Mouse (Mus musculus) B cell, adult 2 months (primary cell): ENCODE results near the gene Calhm1.
"Not testable (repeated sequence)": the region's sequence is repeated elsewhere in the genome, so short reads cannot be mapped to it uniquely, and the experiment has no call there.

Source experiments
- DNase-seq, 2 experiments: peaks; one replicate each; pipeline ENCODE4 v3.0.0; 2022

The Calhm1 gene

GRCm38 (mm10) chr19:47151332-47152061, 7.4 kb upstream of the Calhm1 start:
- DNase-seq: no peak

GRCm38 (mm10) chr19:47149854-47150253, 5.8 kb upstream of the Calhm1 start:
- DNase-seq: no peak

GRCm38 (mm10) chr19:47148267-47148847, 4.3 kb upstream of the Calhm1 start:
- DNase-seq: peak; percentile 34 to 43

- no peak for DNase-seq
Observed at GRCm38 (mm10) chr19:47142438-47142837, 1.6 kb downstream of the Calhm1 start.

GRCm38 (mm10) chr19:47139611-47140010, 4.4 kb downstream of the Calhm1 start:
- not testable (repeated sequence) for DNase-seq

GRCm38 (mm10) chr19:47137771-47138421, 6.2 kb downstream of the Calhm1 start, which contains the start of gene Calhm2:
Calhm2 (minus strand) TSS chr19:47138294.
- DNase-seq: peak; percentile 61 to 63

GRCm38 (mm10) chr19:47137051-47137581, 6.9 kb downstream of the Calhm1 start:
- DNase-seq: peak; percentile 57 to 58

GRCm38 (mm10) chr19:47136170-47136569, 7.9 kb downstream of the Calhm1 start:
- DNase-seq: no peak

GRCm38 (mm10) chr19:47135568-47135967, 8.5 kb downstream of the Calhm1 start:
- DNase-seq: peak in 1 of 2 experiments; percentile 18

- DNase-seq: peak; percentile 74 to 77
Observed at GRCm38 (mm10) chr19:47133161-47133560, 10.9 kb downstream of the Calhm1 start.

- peak in 1 of 2 experiments; percentile 36 for DNase-seq
Observed at GRCm38 (mm10) chr19:47130551-47131125, 13.4 kb downstream of the Calhm1 start.

- no peak for DNase-seq
Observed at GRCm38 (mm10) chr19:47128835-47129234, 15.2 kb downstream of the Calhm1 start.

GRCm38 (mm10) chr19:47128164-47128563, 15.9 kb downstream of the Calhm1 start:
- no peak for DNase-seq

GRCm38 (mm10) chr19:47122802-47123201, 21.3 kb downstream of the Calhm1 start:
- DNase-seq: peak; percentile 73 to 77

GRCm38 (mm10) chr19:47121054-47121453, 23.0 kb downstream of the Calhm1 start:
- peak; percentile 50 to 52 for DNase-seq

- DNase-seq: no peak
Observed at GRCm38 (mm10) chr19:47118634-47119033, 25.4 kb downstream of the Calhm1 start.

- DNase-seq: no peak
Observed at GRCm38 (mm10) chr19:47104641-47105271, 39.3 kb downstream of the Calhm1 start.

GRCm38 (mm10) chr19:47101080-47101479, 43.0 kb downstream of the Calhm1 start:
- DNase-seq: no peak
